Mouse (Mus musculus) ES-E14 (cell line): ENCODE measurements around the gene Omd.

ENCODE experiments used
- CHD2 ChIP-seq: IDR thresholded peaks from 2 replicates; pipeline ENCODE4 v1.6.1; 2014; ENCODE audit warnings: mild to moderate bottlenecking, low read depth, low read length, inconsistent platforms
- ZNF384 ChIP-seq: IDR thresholded peaks from 2 replicates; pipeline ENCODE4 v1.6.1; 2012; ENCODE audit warnings: low read depth, low read length, inconsistent platforms

GRCm38 (mm10) chr13:49536946-49537345 is 45.3 kb upstream of the Omd start:
- TF ChIP-seq ZNF384, result no peak
- no peak for TF ChIP-seq CHD2
